Mouse (Mus musculus): ENCODE data around the gene Ctag2.

The Ctag2 gene

DNA sequence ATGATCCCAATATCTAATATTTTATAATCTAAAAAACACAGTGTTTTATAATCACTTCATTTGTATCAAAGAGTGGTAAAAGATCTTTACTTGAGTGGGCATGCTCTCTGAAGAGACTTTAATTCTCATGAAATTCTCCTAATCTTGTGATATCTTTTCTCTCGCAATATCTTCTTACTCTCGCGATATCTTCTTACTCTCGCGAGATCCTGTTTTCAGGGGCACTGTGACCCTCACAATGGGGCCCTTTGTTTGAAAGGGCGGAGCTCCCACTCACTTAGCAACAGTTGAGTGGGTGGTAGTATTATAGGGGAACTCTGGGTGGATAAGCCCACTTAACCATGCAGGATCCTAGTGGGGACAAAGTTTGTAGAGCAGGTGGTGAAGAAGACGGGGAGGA is at the start of gene Ctag2:
Gene Ctag2 (plus strand): TSS at position 301 of the 400 bp plus-strand sequence.
- no peak for DNase-seq (ENCODE audit: extremely low spot score, low read depth, low spot score)
